Mouse (Mus musculus) stomach, embryonic 16.5 days (tissue): ENCODE results near the gene Aph1a. TPM values are rescaled to one million over a fixed set of nuclear protein-coding genes. Genes with fewer than 3 reads are reported as not detected.

Experiments
- ATAC-seq: fragments of 200-750 bp; cut with Nextera tagmentation; 2 replicates; pipeline ENCODE4 v1.8.0; 2017; ENCODE audit warnings: moderate number of reproducible peaks, moderate TSS enrichment; ENCODE audit not compliant: insufficient read depth, low FRiP score
- H3K27ac ChIP-seq: fragments of 300-500 bp; sonication (generic); 2 replicates; pipeline ENCODE4 v1.5.1; 2014; ENCODE audit warnings: low read length
- H3K27me3 ChIP-seq: fragments of 300-500 bp; sonication (generic); 2 replicates; pipeline ENCODE4 v1.6.1; 2014; ENCODE audit warnings: low read length, control low read depth, mixed read lengths; ENCODE audit not compliant: control insufficient read depth, insufficient read depth
- H3K36me3 ChIP-seq: fragments of 300-500 bp; sonication (generic); 2 replicates; pipeline ENCODE4 v1.6.1; 2014; ENCODE audit warnings: low read length; ENCODE audit not compliant: control insufficient read depth, insufficient read depth
- H3K4me1 ChIP-seq: fragments of 300-500 bp; sonication (generic); 2 replicates; pipeline ENCODE4 v1.6.1; 2014; ENCODE audit warnings: low read length, control low read depth, mixed read lengths; ENCODE audit not compliant: control insufficient read depth, insufficient read depth
- H3K4me2 ChIP-seq: fragments of 300-500 bp; sonication (generic); 2 replicates; pipeline ENCODE4 v1.6.1; 2014; ENCODE audit warnings: low read depth, low read length, mixed read lengths
- H3K4me3 ChIP-seq: fragments of 300-500 bp; sonication (generic); replicated peaks from 2 replicates; pipeline ENCODE4 v1.5.1; 2014; ENCODE audit warnings: mild to moderate bottlenecking, low read length
- H3K9ac ChIP-seq: fragments of 300-500 bp; sonication (generic); 2 replicates; pipeline ENCODE4 v1.6.1; 2014; ENCODE audit warnings: low read length
- H3K9me3 ChIP-seq: fragments of 300-500 bp; sonication (generic); replicated peaks from 2 replicates; pipeline ENCODE4 v1.6.1; 2016; ENCODE audit warnings: low read length, control low read depth; ENCODE audit not compliant: control insufficient read depth
- WGBS: fragments of 180-500 bp; shearing (Covaris S2); extraction: QIAGEN DNeasy Blood & Tissue Kit; methylation state at CpG from one replicate; pipeline ENCODE4 v1.1.7; 2014; 5-methylcytosine and 5-hydroxymethylcytosine counted together
- polyA plus RNA-seq: library from polyadenylated mRNA; unstranded; fragments of >200 nt; fragmentation: Nextera tagmentation; extraction: Ambion mirVana; gene quantifications from 2 replicates; pipeline ENCODE4 v1.2.1, GENCODE M21; 2015

Aph1a gene
- polyA plus RNA-seq, 1 experiment from 2014 or later, result 33.9 TPM

DNA sequence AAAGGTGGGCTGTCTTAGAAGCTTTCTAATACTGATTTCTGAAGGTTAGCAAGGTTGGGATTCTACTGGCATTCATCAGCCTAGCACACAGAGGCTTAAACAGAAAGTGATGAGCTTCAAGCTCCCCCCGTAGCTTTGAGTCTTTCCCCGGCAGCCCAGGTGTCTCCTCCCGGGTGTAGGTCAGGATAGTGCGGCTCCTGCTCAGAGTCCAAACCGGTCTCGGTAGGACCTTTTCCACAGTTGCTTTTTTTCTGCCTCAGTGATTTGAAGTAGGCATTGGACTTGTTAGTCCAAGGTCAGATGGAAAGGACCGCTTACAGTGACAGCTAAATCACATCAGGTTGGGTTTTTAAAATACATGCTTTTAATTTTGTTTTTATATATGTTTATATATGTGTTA is 38.8 kb downstream of the Aph1a start:
- Histone ChIP-seq H3K9ac (no peak overlapping the region), H3K36me3 (peaks cover 9% of the 10 kb centered on the region), H3K27ac (no peak overlapping the region), H3K4me2 (no peak overlapping the region), H3K27me3 (no peaks in the 10 kb centered on the region), H3K4me1 (peaks cover 4% of the 10 kb centered on the region; the same call in 1 of the 2 replicates), H3K9me3 (no peaks in the 10 kb centered on the region), H3K4me3 (no peak overlapping the region)
- ATAC-seq, result no peak
- WGBS, result 84% methylated on average over 7 of the region's 7 CpGs

DNA sequence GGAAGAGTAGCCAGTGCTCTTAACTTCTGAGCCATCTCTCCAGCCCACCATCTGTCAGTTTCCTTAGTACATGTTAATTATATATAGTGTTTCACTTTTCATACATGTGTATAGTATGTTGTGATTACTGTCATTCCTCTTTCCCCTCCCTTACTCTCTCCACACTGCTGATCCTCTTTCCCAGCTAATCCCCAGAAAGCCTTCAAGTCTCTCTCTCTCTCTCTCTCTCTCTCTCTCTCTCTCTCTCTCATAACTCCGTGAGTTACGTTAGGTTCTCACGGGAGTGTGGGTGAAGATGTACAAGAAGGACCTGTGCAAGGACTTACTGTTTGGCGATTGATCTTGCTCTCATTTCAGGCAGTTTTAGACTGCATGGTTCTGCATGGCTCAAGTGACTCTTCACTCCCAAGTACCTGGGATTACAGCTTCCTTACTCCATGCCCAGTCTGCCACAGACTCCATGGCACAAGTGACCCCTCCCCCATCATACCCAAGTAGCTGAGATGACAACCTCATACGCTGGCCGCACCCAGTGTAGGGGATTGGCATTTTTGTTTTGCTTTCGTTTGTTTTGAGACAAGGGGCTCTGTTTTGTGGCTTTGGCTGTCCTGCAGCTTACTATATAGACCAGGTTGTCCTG is 39.5 kb downstream of the Aph1a start:
- Histone ChIP-seq H3K27me3 (no peaks in the 10 kb centered on the region), H3K9ac (no peak overlapping the region), H3K4me3 (no peak overlapping the region), H3K36me3 (peaks cover 15% of the 10 kb centered on the region), H3K4me2 (no peak overlapping the region), H3K27ac (no peak overlapping the region), H3K4me1 (peaks cover 4% of the 10 kb centered on the region; the same call in 1 of the 2 replicates), H3K9me3 (no peaks in the 10 kb centered on the region)
- ATAC-seq, result no peak
- 91% methylated on average over 7 of the region's 7 CpGs for WGBS

DNA sequence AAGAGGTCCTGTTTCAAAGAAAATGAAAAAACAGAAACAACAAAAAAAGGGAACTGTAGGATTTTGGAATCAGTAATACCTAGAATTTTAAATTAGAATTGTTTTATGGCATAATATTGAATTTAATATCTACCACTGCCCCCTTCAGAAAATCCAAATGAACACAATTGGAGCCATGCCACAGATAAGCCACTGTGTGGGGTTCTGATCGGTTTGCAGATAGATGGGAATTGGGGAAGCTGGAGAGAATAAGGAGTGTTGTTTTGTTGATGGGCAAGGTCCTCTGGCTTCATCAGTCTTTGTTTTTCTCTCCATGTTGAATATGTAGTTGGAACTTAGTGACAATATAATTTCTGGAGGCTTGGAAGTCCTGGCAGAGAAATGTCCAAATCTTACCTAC is 40.7 kb downstream of the Aph1a start:
- no peak overlapping the region for H3K4me2 ChIP-seq
- peaks cover 4% of the 10 kb centered on the region; the same call in 1 of the 2 replicates for H3K4me1 ChIP-seq
- H3K4me3 ChIP-seq, result no peak overlapping the region
- no peak overlapping the region for H3K27ac ChIP-seq
- no peak for ATAC-seq
- no peak overlapping the region for H3K9ac ChIP-seq
- H3K36me3 ChIP-seq, result peaks cover 27% of the 10 kb centered on the region
- 79% methylated on average over 1 of the region's 1 CpGs for WGBS
- H3K9me3 ChIP-seq, result no peaks in the 10 kb centered on the region
- H3K27me3 ChIP-seq, result no peaks in the 10 kb centered on the region

DNA sequence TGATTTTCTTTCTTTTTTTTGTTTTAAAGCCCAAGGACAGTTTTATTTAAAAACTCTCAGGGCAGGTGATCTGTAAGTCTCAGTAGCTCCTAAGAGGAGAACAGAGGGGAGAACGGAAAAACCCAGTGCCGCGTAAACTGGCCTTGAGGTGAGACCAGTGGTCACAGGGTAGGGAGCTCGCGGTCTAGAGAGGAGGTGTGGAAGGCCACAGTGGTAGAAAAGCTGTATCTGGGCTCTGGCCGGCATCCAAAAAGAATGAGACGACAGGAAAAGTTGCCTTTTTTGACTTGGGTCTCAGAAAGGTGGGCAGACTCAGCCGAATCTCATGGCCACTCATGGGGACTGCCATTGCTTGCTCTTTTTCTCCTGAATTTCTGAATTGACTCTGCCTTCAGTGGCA is 44.4 kb downstream of the Aph1a start:
- Histone ChIP-seq H3K27me3 (no peaks in the 10 kb centered on the region), H3K4me1 (no peaks in the 10 kb centered on the region), H3K27ac (no peak overlapping the region), H3K4me2 (no peak overlapping the region), H3K36me3 (peaks cover 43% of the 10 kb centered on the region), H3K9me3 (no peaks in the 10 kb centered on the region), H3K9ac (no peak overlapping the region), H3K4me3 (no peak overlapping the region)
- 97% methylated on average over 8 of the region's 8 CpGs for WGBS
- ATAC-seq, result no peak

DNA sequence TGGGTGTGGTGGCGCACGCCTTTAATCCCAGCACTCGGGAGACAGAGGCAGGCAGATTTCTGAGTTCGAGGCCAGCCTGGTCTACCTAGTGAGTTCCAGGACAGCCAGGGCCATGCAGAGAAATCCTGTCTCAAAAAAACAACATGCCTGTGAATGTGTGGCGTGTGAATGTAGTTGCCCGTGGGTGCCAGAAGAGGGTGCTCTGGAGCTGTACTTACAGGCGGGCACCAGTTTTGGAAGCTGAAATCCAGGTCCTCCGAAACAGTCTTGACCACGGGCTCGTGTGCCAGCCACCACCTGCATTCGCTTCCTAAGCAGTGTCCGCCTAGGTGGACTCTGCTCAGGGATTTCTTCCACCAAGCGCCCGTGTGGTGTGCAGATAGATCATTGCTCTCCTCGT is 45.1 kb downstream of the Aph1a start:
- no peaks in the 10 kb centered on the region for H3K4me1 ChIP-seq
- no peak overlapping the region for H3K27ac ChIP-seq
- 94% methylated on average over 15 of the region's 15 CpGs for WGBS
- H3K4me2 ChIP-seq, result no peak overlapping the region
- H3K9me3 ChIP-seq, result no peaks in the 10 kb centered on the region
- no peak overlapping the region for H3K9ac ChIP-seq
- H3K27me3 ChIP-seq, result no peaks in the 10 kb centered on the region
- peaks cover 40% of the 10 kb centered on the region for H3K36me3 ChIP-seq
- ATAC-seq, result no peak
- no peak overlapping the region for H3K4me3 ChIP-seq

DNA sequence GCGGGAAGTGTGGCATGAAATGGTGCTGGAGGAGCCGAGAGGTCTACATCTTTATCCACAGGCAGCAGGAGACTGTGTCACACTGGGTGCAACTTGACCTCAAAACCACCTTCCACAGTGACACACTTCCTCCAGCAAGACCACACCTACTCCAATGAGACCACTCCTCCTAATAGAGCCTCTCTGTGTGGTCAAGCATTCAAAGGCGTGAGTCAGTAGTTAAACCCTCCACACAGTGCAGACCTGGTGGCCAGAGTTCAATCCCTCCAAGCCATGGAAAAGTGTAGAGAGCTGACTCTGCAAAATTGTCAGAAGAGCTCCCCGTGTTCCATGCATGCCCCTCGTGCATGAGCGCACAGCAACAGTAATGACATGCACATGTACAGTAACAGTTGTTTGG is 49.0 kb downstream of the Aph1a start:
- Histone ChIP-seq H3K4me3 (no peak overlapping the region), H3K4me2 (no peak overlapping the region), H3K36me3 (peaks cover 32% of the 10 kb centered on the region), H3K9me3 (no peaks in the 10 kb centered on the region), H3K27ac (no peak overlapping the region), H3K9ac (no peak overlapping the region), H3K4me1 (no peaks in the 10 kb centered on the region), H3K27me3 (no peaks in the 10 kb centered on the region)
- ATAC-seq, result no peak
- 84% methylated on average over 6 of the region's 6 CpGs for WGBS

DNA sequence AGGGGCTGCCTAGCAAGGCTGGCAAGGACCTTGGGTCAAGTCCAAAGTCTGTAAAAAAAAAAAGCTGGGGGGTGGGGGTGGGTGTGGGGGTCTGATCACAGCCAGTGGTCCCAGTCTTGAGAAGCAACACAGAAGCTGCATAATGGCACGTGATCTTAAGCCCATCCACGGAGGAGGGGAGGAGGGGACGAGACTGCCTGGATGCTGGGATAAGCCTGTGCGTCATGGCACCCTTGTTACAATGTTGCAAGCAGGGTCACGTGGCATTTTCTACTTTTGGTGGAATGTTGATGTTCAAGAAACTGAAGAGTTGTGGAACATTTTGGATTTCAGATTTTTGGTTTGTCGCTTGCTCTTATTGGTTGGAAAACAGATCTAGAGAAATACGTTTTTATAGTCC is 49.5 kb downstream of the Aph1a start:
- Histone ChIP-seq H3K4me3 (no peak overlapping the region), H3K9me3 (no peaks in the 10 kb centered on the region), H3K4me2 (no peak overlapping the region), H3K27me3 (no peaks in the 10 kb centered on the region), H3K27ac (no peak overlapping the region), H3K4me1 (no peaks in the 10 kb centered on the region), H3K9ac (no peak overlapping the region), H3K36me3 (peaks cover 27% of the 10 kb centered on the region)
- WGBS, result 93% methylated on average over 7 of the region's 7 CpGs
- ATAC-seq, result no peak

DNA sequence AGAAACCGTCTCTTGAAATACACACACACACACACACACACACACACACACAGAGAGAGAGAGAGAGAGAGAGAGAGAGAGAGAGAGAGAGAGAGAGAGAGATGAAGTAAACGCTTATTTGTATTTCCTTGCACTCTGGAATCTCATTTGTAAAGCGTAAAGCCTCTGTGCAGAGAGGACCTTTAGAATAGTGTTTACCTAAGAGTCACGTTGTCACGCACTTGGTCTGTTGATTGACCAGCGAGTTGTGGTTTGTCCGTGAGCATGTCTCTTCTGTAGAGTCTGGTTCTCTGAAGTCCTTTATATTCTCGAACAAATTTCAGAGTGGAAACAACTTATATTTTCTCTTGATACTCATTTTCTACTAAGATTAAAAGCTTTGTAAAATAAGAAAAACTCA is 51.0 kb downstream of the Aph1a start:
- Histone ChIP-seq H3K27me3 (no peaks in the 10 kb centered on the region), H3K4me2 (no peak overlapping the region), H3K4me1 (no peaks in the 10 kb centered on the region), H3K36me3 (peaks cover 13% of the 10 kb centered on the region; the same call in 1 of the 2 replicates), H3K9ac (no peak overlapping the region), H3K4me3 (no peak overlapping the region), H3K27ac (no peak overlapping the region), H3K9me3 (no peaks in the 10 kb centered on the region)
- ATAC-seq, result no peak
- WGBS, result 85% methylated on average over 8 of the region's 8 CpGs

DNA sequence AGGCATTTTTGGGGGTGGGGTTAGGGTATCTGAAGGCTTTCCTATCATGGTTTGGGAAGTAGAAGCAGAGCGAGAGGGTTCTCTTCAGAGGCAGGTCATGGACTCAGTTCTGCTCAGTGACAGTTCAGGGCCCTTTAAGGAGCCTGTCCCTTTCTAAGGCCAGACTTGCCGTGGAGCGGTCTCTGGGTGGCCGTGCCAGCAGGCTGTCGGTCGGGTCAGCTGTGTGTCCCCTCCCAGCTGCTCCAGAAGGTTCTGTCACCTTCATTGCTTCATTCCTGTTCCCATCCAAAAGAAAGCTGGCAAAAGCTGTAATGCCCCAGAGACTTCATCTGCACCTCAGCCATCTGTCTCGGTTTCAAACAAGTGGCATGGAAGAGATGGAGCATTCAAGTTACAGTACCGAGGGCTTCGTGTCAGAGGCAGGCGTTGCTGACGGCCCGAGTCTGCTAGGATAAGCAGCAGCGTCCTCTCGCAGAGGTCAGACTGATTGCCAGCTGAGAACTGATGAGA is 52.0 kb downstream of the Aph1a start:
- Histone ChIP-seq H3K9me3 (no peaks in the 10 kb centered on the region), H3K4me1 (no peaks in the 10 kb centered on the region), H3K36me3 (0 out of 2 replicates have a peak, but pooled peaks cover 3% of the 10 kb centered on the region), H3K27me3 (no peaks in the 10 kb centered on the region), H3K9ac (no peak overlapping the region), H3K4me2 (no peak overlapping the region), H3K27ac (no peak overlapping the region), H3K4me3 (no peak overlapping the region)
- 84% methylated on average over 14 of the region's 14 CpGs for WGBS
- no peak for ATAC-seq
